Mouse (Mus musculus) lung, embryonic 14.5 days (tissue): ENCODE measurements around the gene Bag5. TPM values are rescaled to one million over a fixed set of nuclear protein-coding genes. Genes with fewer than 3 reads are reported as not detected.
"Not testable (repeated sequence)": the region's sequence is repeated elsewhere in the genome, so short reads cannot be mapped to it uniquely, and the experiment has no call there.

Source experiments
- ATAC-seq: fragments of 200-750 bp; cut with Nextera tagmentation; 2 replicates; pipeline ENCODE4 v1.8.0; 2017; ENCODE audit warnings: mild to moderate bottlenecking, moderate TSS enrichment, moderate library complexity; ENCODE audit not compliant: insufficient read depth
- DNase-seq: peaks from one replicate; pipeline ENCODE4 v3.0.0-alpha.2; 2015
- H3K27ac ChIP-seq: fragments of 300-500 bp; sonication (generic); 2 replicates; pipeline ENCODE4 v1.5.1; 2014; ENCODE audit warnings: low read depth, mild to moderate bottlenecking, moderate library complexity
- H3K27me3 ChIP-seq: fragments of 300-500 bp; sonication (generic); 2 replicates; pipeline ENCODE4 v1.6.1; 2014; ENCODE audit warnings: low read length, control low read depth; ENCODE audit not compliant: insufficient read depth
- H3K36me3 ChIP-seq: fragments of 300-500 bp; sonication (generic); 2 replicates; pipeline ENCODE4 v1.6.1; 2014; ENCODE audit warnings: control low read depth; ENCODE audit not compliant: insufficient read depth
- H3K4me1 ChIP-seq: fragments of 300-500 bp; sonication (generic); 2 replicates; pipeline ENCODE4 v1.6.1; 2014; ENCODE audit warnings: antibody characterized with exemption, control low read depth; ENCODE audit not compliant: insufficient read depth
- H3K4me2 ChIP-seq: fragments of 300-500 bp; sonication (generic); 2 replicates; pipeline ENCODE4 v1.6.1; 2014; ENCODE audit warnings: mild to moderate bottlenecking
- H3K4me3 ChIP-seq: fragments of 300-500 bp; sonication (generic); 2 replicates; pipeline ENCODE4 v1.5.1; 2014; ENCODE audit warnings: low read depth, low read length
- H3K9ac ChIP-seq: fragments of 300-500 bp; sonication (generic); 2 replicates; pipeline ENCODE4 v1.6.1; 2014
- H3K9me3 ChIP-seq: fragments of 300-500 bp; sonication (generic); 2 replicates; pipeline ENCODE4 v1.6.1; 2016; ENCODE audit warnings: low read depth, low read length, control low read depth
- CTCF ChIP-seq: IDR thresholded peaks from 2 replicates; pipeline ENCODE4 v1.5.1; 2016; ENCODE audit warnings: antibody characterized with exemption, low read depth
- WGBS: fragments of 180-500 bp; shearing (Covaris S2); extraction: QIAGEN DNeasy Blood & Tissue Kit; methylation state at CpG from one replicate; pipeline ENCODE4 v1.1.7; 2014; 5-methylcytosine and 5-hydroxymethylcytosine counted together
- polyA plus RNA-seq: library from polyadenylated mRNA; unstranded; fragments of >200 nt; fragmentation: Nextera tagmentation; extraction: Ambion mirVana; gene quantifications from 2 replicates; pipeline ENCODE4 v1.2.1, GENCODE M21; 2014

Bag5 gene
- polyA plus RNA-seq, 1 experiment from 2014 or later, result 53.2 TPM

GRCm38 (mm10) chr12:111664144-111664634 is 48.9 kb downstream of the Bag5 start:
- 10% methylated on average over 6 of the region's 6 CpGs for WGBS
- Histone ChIP-seq H3K9ac (no peak overlapping the region), H3K9me3 (no peaks in the 10 kb centered on the region), H3K4me1 (peaks cover 23% of the 10 kb centered on the region), H3K4me3 (no peak overlapping the region), H3K27me3 (no peaks in the 10 kb centered on the region), H3K36me3 (peaks cover 21% of the 10 kb centered on the region; the same call in 1 of the 2 replicates), H3K27ac (peak overlapping the region; percentile 81), H3K4me2 (peak overlapping the region; percentile 29)
- DNase-seq, result peak; percentile 89
- TF ChIP-seq CTCF, result peak; percentile 48
- peak; percentile 88 for ATAC-seq

- H3K9ac ChIP-seq, result no peak overlapping the region
- no peak for TF ChIP-seq CTCF
- H3K4me2 ChIP-seq, result peak overlapping the region; percentile 29
- H3K4me3 ChIP-seq, result no peak overlapping the region
- ATAC-seq (no peak; the same call in 1 of the 2 replicates), DNase-seq (no peak)
- no peaks in the 10 kb centered on the region for H3K9me3 ChIP-seq
- H3K27me3 ChIP-seq, result no peaks in the 10 kb centered on the region
- peaks cover 19% of the 10 kb centered on the region for H3K4me1 ChIP-seq
- H3K27ac ChIP-seq, result peak overlapping the region; percentile 81
- WGBS, result 24% methylated on average over 17 of the region's 17 CpGs
- peaks cover 26% of the 10 kb centered on the region; the same call in 1 of the 2 replicates for H3K36me3 ChIP-seq
Measured at GRCm38 (mm10) chr12:111663228-111664143, 49.6 kb downstream of the Bag5 start.

- not testable (repeated sequence) for H3K27me3 ChIP-seq, H3K9ac ChIP-seq, H3K4me3 ChIP-seq, ATAC-seq, H3K27ac ChIP-seq, H3K4me2 ChIP-seq, H3K9me3 ChIP-seq, DNase-seq
- peaks cover 19% of the 10 kb centered on the region for H3K4me1 ChIP-seq
- peaks cover 39% of the 10 kb centered on the region for H3K36me3 ChIP-seq
- 95% methylated on average over 11 of the region's 11 CpGs for WGBS
Measured at GRCm38 (mm10) chr12:111661554-111661953, 51.5 kb downstream of the Bag5 start.

- no peak for DNase-seq
- Histone ChIP-seq H3K9ac (no peak overlapping the region), H3K4me3 (no peak overlapping the region), H3K27me3 (no peaks in the 10 kb centered on the region), H3K9me3 (no peaks in the 10 kb centered on the region), H3K36me3 (peaks cover 48% of the 10 kb centered on the region), H3K4me1 (peaks cover 19% of the 10 kb centered on the region), H3K27ac (no peak overlapping the region), H3K4me2 (no peak overlapping the region)
- no peak for TF ChIP-seq CTCF
- 97% methylated on average over 1 of the region's 1 CpGs for WGBS
- ATAC-seq, result no peak
Measured at GRCm38 (mm10) chr12:111660628-111661027, 52.4 kb downstream of the Bag5 start.

Other genes with a start within 250 kb of the Bag5 start
- gene Gm266, start 227.4 kb downstream of the Bag5 start, polyA plus RNA-seq, result 8.1 and 10.8 TPM in 2 replicates
- gene Eif5, start 175.2 kb downstream of the Bag5 start, polyA plus RNA-seq, result 479 and 486 TPM in 2 replicates
- 57.3 and 62.0 TPM in 2 replicates for gene Mark3, start 138.7 kb downstream of the Bag5 start, polyA plus RNA-seq
- 210 and 217 TPM in 2 replicates for gene Ckb, start 40.9 kb downstream of the Bag5 start, polyA plus RNA-seq
- 8.7 and 9.3 TPM in 2 replicates for gene Trmt61a, start 35.2 kb downstream of the Bag5 start, polyA plus RNA-seq
- gene Apopt1, start within 50 bp of the Bag5 start, polyA plus RNA-seq, result 53.3 and 57.3 TPM in 2 replicates
- gene Klc1, start 45.6 kb upstream of the Bag5 start, polyA plus RNA-seq, result 90.5 and 96.7 TPM in 2 replicates
- 15.7 and 16.9 TPM in 2 replicates for gene Xrcc3, start 100.6 kb upstream of the Bag5 start, polyA plus RNA-seq
- 111 and 112 TPM in 2 replicates for gene Zfyve21, start 100.9 kb upstream of the Bag5 start, polyA plus RNA-seq
- gene Ppp1r13b, start 194.9 kb upstream of the Bag5 start, polyA plus RNA-seq, result 28.9 and 29.0 TPM in 2 replicates